Mouse (Mus musculus) G1E (cell line): Measurements from ENCODE around the gene Kynu. TPM values are rescaled to one million over a fixed set of nuclear protein-coding genes. Genes with fewer than 3 reads are reported as not detected.

Source experiments
- ATAC-seq: 2 replicates; pipeline ENCODE4 v1.8.0; 2016; ENCODE audit warnings: mild to moderate bottlenecking; ENCODE audit not compliant: insufficient number of reproducible peaks, poor library complexity, low FRiP score, severe bottlenecking; ENCODE audit errors: extremely low read depth
- DNase-seq: peaks from one replicate; pipeline ENCODE4 v3.0.0; 2012; ENCODE audit warnings: low spot score
- H3K27me3 ChIP-seq: 2 replicates; pipeline ENCODE4 v1.6.1; 2012; ENCODE audit warnings: mild to moderate bottlenecking, low read length, inconsistent platforms; ENCODE audit not compliant: insufficient read depth
- H3K36me3 ChIP-seq: replicated peaks from 2 replicates; pipeline ENCODE3; 2012; ENCODE audit warnings: mild to moderate bottlenecking, inconsistent platforms
- H3K4me1 ChIP-seq: 2 replicates; pipeline ENCODE4 v1.6.1; 2012; ENCODE audit warnings: low read depth, low read length, inconsistent platforms, mixed read lengths; ENCODE audit not compliant: insufficient read depth
- H3K4me3 ChIP-seq: 2 replicates; pipeline ENCODE4 v1.5.1; 2012; ENCODE audit warnings: low read depth, mild to moderate bottlenecking, inconsistent platforms, low read length, moderate library complexity, mixed read lengths
- H3K9me3 ChIP-seq: replicated peaks from 2 replicates; pipeline ENCODE4 v1.6.1; 2012; ENCODE audit warnings: inconsistent platforms
- CTCF ChIP-seq: IDR thresholded peaks from 2 replicates; pipeline ENCODE4 v1.5.1; 2012; ENCODE audit warnings: low read depth, low read length, inconsistent platforms, mixed read lengths
- GATA1 ChIP-seq: IDR thresholded peaks from 2 replicates; pipeline ENCODE4 v1.6.1; 2012; ENCODE audit warnings: borderline replicate concordance, low read length, inconsistent platforms, mixed read lengths
- GATA2 ChIP-seq: IDR thresholded peaks from 2 replicates; pipeline ENCODE4 v1.6.1; 2012; ENCODE audit warnings: low read depth, low read length, inconsistent platforms, borderline replicate concordance
- POLR2AphosphoS5 ChIP-seq: IDR thresholded peaks from 2 replicates; pipeline ENCODE4 v1.6.1; 2012; ENCODE audit warnings: low read depth, low read length, inconsistent platforms; ENCODE audit not compliant: insufficient replicate concordance
- TAL1 ChIP-seq: conservative IDR thresholded peaks from 2 replicates; pipeline ENCODE4 v1.6.1; 2012; ENCODE audit warnings: low read depth, low read length, inconsistent platforms, mixed read lengths
- polyA plus RNA-seq: library from polyadenylated mRNA; stranded (reverse); fragments of >175 nt; gene quantifications from 2 replicates; pipeline ENCODE4 v1.2.3, GENCODE M21; 2012
- total RNA-seq, 2 experiments: library from RNA; stranded (forward) in 1 of 2; stranded (reverse) in 1 of 2; fragments of 200-1000 nt in 1 of 2; fragments of >200 nt in 1 of 2; fragmentation: Nextera tagmentation in 1 of 2; gene quantifications; 2 replicates each; pipeline ENCODE4 v1.2.3; 2014 to 2017

The Kynu gene
- total and polyA plus RNA-seq, 3 experiments: 0.27 TPM; not detected in 2

DNA sequence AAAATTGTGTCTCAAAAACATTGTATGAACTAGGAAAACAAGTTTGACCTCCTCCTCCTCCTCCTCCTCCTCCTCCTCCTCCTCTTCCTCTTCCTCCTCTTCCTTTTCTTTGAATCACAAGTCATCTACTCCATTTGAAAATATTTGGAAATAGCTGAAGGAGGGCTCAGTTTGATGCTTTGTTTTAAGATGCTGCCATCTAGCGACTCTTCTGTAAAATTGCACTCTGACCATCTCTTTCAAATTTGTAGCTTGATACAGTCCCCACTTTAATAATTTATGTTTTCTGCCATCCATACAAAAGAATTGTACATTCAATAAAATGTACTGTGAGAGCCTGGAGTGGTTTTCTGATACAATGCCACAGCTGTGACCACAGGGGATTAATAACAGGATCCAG is 67.7 kb downstream of the Kynu start:
- Histone ChIP-seq H3K36me3 (no peaks in the 10 kb centered on the region), H3K27me3 (no peaks in the 10 kb centered on the region), H3K4me1 (no peaks in the 10 kb centered on the region), H3K4me3 (no peak overlapping the region), H3K9me3 (no peaks in the 10 kb centered on the region)
- no peak for DNase-seq
- ATAC-seq: no peak
- TF ChIP-seq CTCF (0 out of 2 replicates have a peak, but pooled peaks have one; percentile 19), TAL1 (no peak)

DNA sequence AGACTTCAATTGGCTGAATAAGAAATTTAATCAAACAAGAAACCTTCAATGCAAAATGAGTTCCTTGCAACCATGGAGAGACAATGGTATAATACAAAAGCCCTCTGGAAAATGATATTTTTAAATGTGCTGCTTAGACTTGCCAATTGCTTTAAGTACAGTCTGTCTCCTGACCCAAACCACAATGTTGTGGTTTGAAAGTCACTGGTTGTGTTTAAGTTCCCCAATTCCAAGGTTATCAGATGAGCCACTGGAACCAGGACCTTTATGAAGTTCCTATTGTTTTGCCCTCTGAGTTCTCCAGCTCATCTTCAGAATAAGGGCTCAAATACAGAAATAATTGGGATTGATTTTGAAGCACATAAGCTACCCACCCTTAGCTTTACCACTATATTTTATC is 76.7 kb downstream of the Kynu start:
- Histone ChIP-seq H3K27me3 (no peaks in the 10 kb centered on the region), H3K4me3 (no peak overlapping the region), H3K36me3 (no peaks in the 10 kb centered on the region), H3K4me1 (no peaks in the 10 kb centered on the region), H3K9me3 (no peaks in the 10 kb centered on the region)
- no peak for ATAC-seq
- no peak for DNase-seq
- TF ChIP-seq GATA2 (no peak), POLR2AphosphoS5 (no peak), TAL1 (no peak), CTCF (no peak), GATA1 (no peak)

DNA sequence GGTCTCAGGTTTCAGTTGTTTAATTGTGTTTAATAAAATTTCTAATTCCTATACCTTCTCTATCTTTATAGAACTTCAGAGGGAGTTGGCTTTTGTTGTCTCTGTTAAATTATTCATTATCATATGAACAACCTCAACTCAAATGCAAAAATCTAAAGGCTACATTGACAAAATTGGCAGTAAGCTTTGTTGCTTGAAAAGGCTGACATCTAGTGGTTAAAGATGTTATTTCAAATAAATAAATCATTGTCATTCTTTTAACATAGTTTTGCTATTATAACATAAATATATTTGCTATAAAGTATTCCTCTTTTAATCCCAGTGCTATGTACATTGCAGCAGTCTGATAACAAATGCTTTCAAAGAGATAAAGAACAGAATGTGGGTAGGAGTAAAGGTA is 81.4 kb downstream of the Kynu start:
- no peak for ATAC-seq
- H3K4me3 ChIP-seq: no peak overlapping the region

DNA sequence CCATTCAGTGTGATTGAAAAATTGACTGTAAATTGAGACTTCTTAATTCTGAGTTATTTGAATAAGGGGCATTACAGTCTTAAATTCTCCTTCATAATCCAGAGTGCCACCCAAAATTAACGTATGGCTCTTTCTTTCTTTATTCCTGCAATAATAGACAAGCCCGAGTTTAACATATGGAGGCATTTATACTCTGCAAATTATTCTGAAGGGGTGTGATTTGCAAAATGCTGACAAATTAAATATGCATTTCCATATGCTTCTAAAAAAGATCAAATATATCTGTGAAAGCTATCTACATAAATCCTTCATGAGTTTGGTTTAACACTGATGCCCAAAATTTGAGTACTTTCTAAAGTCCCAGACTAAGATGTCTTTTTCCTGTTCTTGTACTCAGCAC is 91.8 kb downstream of the Kynu start:
- no peaks in the 10 kb centered on the region for H3K9me3 ChIP-seq
- TF ChIP-seq POLR2AphosphoS5 (no peak), TAL1 (no peak), GATA2 (no peak), CTCF (no peak), GATA1 (no peak)
- no peaks in the 10 kb centered on the region for H3K36me3 ChIP-seq
- DNase-seq: no peak
- H3K4me3 ChIP-seq: no peak overlapping the region
- no peaks in the 10 kb centered on the region for H3K4me1 ChIP-seq
- no peaks in the 10 kb centered on the region for H3K27me3 ChIP-seq
- ATAC-seq: no peak

More for the DNA sequence above, 81.4 kb downstream of the Kynu start:
- no peaks in the 10 kb centered on the region for H3K27me3 ChIP-seq
- DNase-seq: no peak
- no peaks in the 10 kb centered on the region for H3K4me1 ChIP-seq
- no peaks in the 10 kb centered on the region for H3K9me3 ChIP-seq
- TF ChIP-seq GATA2 (no peak), TAL1 (no peak), CTCF (no peak)
- H3K36me3 ChIP-seq: no peaks in the 10 kb centered on the region

DNA sequence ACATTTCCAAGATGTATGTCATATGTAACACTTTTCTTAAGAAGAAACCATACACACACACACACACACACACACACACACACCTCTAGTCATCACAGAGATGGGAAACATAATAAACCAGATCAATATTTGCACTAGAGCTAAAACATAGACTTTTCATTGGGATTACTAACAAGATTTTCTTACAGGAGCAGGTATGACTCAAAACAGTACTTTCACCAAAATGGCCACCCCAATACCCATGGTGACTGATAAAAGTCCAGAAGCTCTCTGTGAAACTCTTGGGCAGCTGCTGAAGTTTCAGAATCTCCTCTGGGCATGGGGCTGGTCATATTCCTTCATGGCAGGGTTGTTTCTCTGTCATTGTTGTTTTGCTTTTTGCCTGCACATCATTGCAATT is 114.5 kb downstream of the Kynu start:
- Histone ChIP-seq H3K4me3 (no peak overlapping the region), H3K27me3 (0 out of 2 replicates have a peak, but pooled peaks cover 2% of the 10 kb centered on the region), H3K4me1 (no peaks in the 10 kb centered on the region), H3K36me3 (no peaks in the 10 kb centered on the region), H3K9me3 (no peaks in the 10 kb centered on the region)
- no peak for ATAC-seq
- no peak for DNase-seq
- no peak for TF ChIP-seq CTCF
- no peak for TF ChIP-seq TAL1
- TF ChIP-seq GATA1: no peak
- no peak for TF ChIP-seq GATA2
- TF ChIP-seq POLR2AphosphoS5: no peak

DNA sequence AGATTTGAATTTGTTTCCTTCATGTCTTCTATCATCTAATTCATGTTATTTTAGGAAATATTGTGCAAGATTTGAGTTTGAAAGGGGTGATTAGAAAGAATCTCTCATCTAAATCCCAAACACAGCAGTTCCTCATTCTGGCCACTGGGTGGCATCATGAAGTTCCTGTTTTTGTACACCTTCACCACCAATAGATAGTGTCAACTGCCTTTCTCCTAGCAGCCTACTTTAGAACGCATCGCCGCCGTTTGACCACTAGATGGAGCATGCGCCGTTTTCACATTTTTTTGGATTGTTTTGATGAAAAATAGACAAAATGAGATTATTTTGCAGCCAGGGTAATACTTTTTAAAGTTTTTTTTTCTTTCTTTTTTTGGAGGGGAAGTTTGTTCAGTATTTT is 118.5 kb downstream of the Kynu start:
- peak; percentile 97 for ATAC-seq
- Histone ChIP-seq H3K9me3 (no peaks in the 10 kb centered on the region), H3K4me1 (no peaks in the 10 kb centered on the region), H3K36me3 (no peaks in the 10 kb centered on the region), H3K4me3 (no peak overlapping the region), H3K27me3 (0 out of 2 replicates have a peak, but pooled peaks cover 2% of the 10 kb centered on the region)
- no peak for TF ChIP-seq GATA1
- TF ChIP-seq POLR2AphosphoS5: no peak
- TF ChIP-seq CTCF: peak; percentile 75; the same call in 1 of the 2 replicates
- no peak for TF ChIP-seq GATA2
- DNase-seq: peak; percentile 47

DNA sequence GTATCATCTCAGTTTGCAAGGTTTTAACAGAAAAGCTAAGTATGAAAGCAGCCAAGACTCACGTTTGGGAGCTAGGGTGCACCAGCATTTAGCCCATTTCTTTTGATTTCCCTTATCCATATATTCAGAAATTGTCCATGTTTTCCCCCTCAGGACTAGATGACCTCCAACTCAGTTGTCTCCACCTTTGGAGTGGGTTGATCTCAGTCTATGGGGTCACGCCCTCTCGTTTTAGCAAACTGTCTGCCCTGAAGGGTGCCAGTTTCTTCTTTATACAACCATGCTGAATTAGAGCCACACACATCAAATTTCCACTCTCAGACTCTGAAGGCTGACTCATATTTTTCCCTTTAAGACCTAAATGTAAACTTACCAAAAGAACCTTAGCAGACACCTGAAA is 119.0 kb downstream of the Kynu start:
- no peak overlapping the region for H3K4me3 ChIP-seq
- no peak for TF ChIP-seq CTCF
- TF ChIP-seq POLR2AphosphoS5: no peak
- no peak for TF ChIP-seq GATA1
- TF ChIP-seq GATA2: no peak
- TF ChIP-seq TAL1: no peak

More for the DNA sequence above, 119.0 kb downstream of the Kynu start:
- no peak for DNase-seq
- H3K27me3 ChIP-seq: 0 out of 2 replicates have a peak, but pooled peaks cover 2% of the 10 kb centered on the region
- H3K4me1 ChIP-seq: no peaks in the 10 kb centered on the region
- no peaks in the 10 kb centered on the region for H3K9me3 ChIP-seq
- ATAC-seq: no peak
- H3K36me3 ChIP-seq: no peaks in the 10 kb centered on the region
